Mouse (Mus musculus): Measurements from ENCODE around the gene Nfe2l2. TPM values are rescaled to one million over a fixed set of nuclear protein-coding genes. Genes with fewer than 3 reads are reported as not detected.
A peak's percentile ranks its signal among the peaks of the same experiment; 100 is the strongest.
"Not testable (repeated sequence)": the region's sequence is repeated elsewhere in the genome, so short reads cannot be mapped to it uniquely, and the experiment has no call there.

Gene Nfe2l2
- polyA plus RNA-seq, 1 experiment = 74.1 TPM

GRCm38 (mm10) chr2:75642795-75643550 lies 61.5 kb downstream of the Nfe2l2 start:
- no peaks in the 10 kb centered on the region for H3K27me3 ChIP-seq (ENCODE audit: control insufficient read depth, insufficient read depth, insufficient read length)
- H3ac ChIP-seq (ENCODE audit: control insufficient read depth, insufficient read length) = no peak overlapping the region
- no peak overlapping the region for H3K4me3 ChIP-seq
- H3K4me2 ChIP-seq (ENCODE audit: low read depth) = peak overlapping the region; percentile 53
- H3K79me2 ChIP-seq (ENCODE audit: control insufficient read depth, insufficient read depth) = no peaks in the 10 kb centered on the region
- peak; percentile 21 to 92 (median 91) for TF ChIP-seq MYOD1 (IDR thresholded peaks at IDR 0.05; ENCODE audit: control insufficient read depth in 1 of 3, insufficient read length in 2 of 3, low read depth in 2 of 3)
- TF ChIP-seq TCF12 (IDR thresholded peaks at IDR 0.05; ENCODE audit: insufficient read depth, poor library complexity, severe bottlenecking) = peak; percentile 43
- no peak for TF ChIP-seq POLR2A (IDR thresholded peaks at IDR 0.05; ENCODE audit: insufficient read length, low read depth)
- peak; percentile 99 for TF ChIP-seq CEBPB (IDR thresholded peaks at IDR 0.05; ENCODE audit: insufficient read depth, poor library complexity, severe bottlenecking)
- TF ChIP-seq MYOG (IDR thresholded peaks at IDR 0.05; ENCODE audit: control insufficient read depth in 1 of 3, insufficient read depth in 1 of 3, insufficient read length in 2 of 3, low read depth in 2 of 3) = peak in 1 of 3 experiments; percentile 58
- TF ChIP-seq TCF3 (IDR thresholded peaks at IDR 0.05; ENCODE audit: insufficient read length, low read depth) = peak; percentile 22
- no peak for TF ChIP-seq USF1 (IDR thresholded peaks at IDR 0.05; ENCODE audit: low read depth)
- no peaks in the 10 kb centered on the region for H3K36me3 ChIP-seq (ENCODE audit: control insufficient read depth, insufficient read depth)

- H3K36me3 ChIP-seq (ENCODE audit: control insufficient read depth, insufficient read depth); H3K4me2 ChIP-seq (ENCODE audit: low read depth); H3K79me2 ChIP-seq (ENCODE audit: control insufficient read depth, insufficient read depth); H3ac ChIP-seq (ENCODE audit: control insufficient read depth, insufficient read length); H3K27me3 ChIP-seq (ENCODE audit: control insufficient read depth, insufficient read depth, insufficient read length); H3K4me3 ChIP-seq: not testable (repeated sequence)
Observed at GRCm38 (mm10) chr2:75642312-75642711, 62.1 kb downstream of the Nfe2l2 start.

GRCm38 (mm10) chr2:75639535-75639934 lies 64.9 kb downstream of the Nfe2l2 start:
- H3K79me2 ChIP-seq (ENCODE audit: control insufficient read depth, insufficient read depth); H3K36me3 ChIP-seq (ENCODE audit: control insufficient read depth, insufficient read depth); H3K4me3 ChIP-seq; H3K4me2 ChIP-seq (ENCODE audit: low read depth); H3ac ChIP-seq (ENCODE audit: control insufficient read depth, insufficient read length); H3K27me3 ChIP-seq (ENCODE audit: control insufficient read depth, insufficient read depth, insufficient read length): not testable (repeated sequence)

- not testable (repeated sequence) for H3ac ChIP-seq (ENCODE audit: control insufficient read depth, insufficient read length); H3K4me3 ChIP-seq; H3K27me3 ChIP-seq (ENCODE audit: control insufficient read depth, insufficient read depth, insufficient read length); H3K79me2 ChIP-seq (ENCODE audit: control insufficient read depth, insufficient read depth); H3K36me3 ChIP-seq (ENCODE audit: control insufficient read depth, insufficient read depth)
- peak overlapping the region; percentile 48 for H3K4me2 ChIP-seq (ENCODE audit: low read depth)
Observed at GRCm38 (mm10) chr2:75637822-75638221, 66.6 kb downstream of the Nfe2l2 start.

GRCm38 (mm10) chr2:75637361-75637760 lies 67.1 kb downstream of the Nfe2l2 start:
- no peak overlapping the region for H3ac ChIP-seq (ENCODE audit: control insufficient read depth, insufficient read length)
- H3K79me2 ChIP-seq (ENCODE audit: control insufficient read depth, insufficient read depth) = no peaks in the 10 kb centered on the region
- no peak overlapping the region for H3K4me2 ChIP-seq (ENCODE audit: low read depth)
- H3K36me3 ChIP-seq (ENCODE audit: control insufficient read depth, insufficient read depth) = no peaks in the 10 kb centered on the region
- TF ChIP-seq TCF12 (IDR thresholded peaks at IDR 0.05; ENCODE audit: insufficient read depth, poor library complexity, severe bottlenecking) (no peak), POLR2A (IDR thresholded peaks at IDR 0.05; ENCODE audit: insufficient read length, low read depth) (no peak), USF1 (IDR thresholded peaks at IDR 0.05; ENCODE audit: low read depth) (no peak), E2F4 (IDR thresholded peaks at IDR 0.05; ENCODE audit: insufficient read depth) (no peak), POLR2AphosphoS2 (IDR thresholded peaks at IDR 0.05; ENCODE audit: insufficient read length, low read depth) (no peak), SRF (IDR thresholded peaks at IDR 0.05; ENCODE audit: control insufficient read depth, insufficient read length, low read depth) (no peak), MYOD1 (IDR thresholded peaks at IDR 0.05; ENCODE audit: control insufficient read depth in 1 of 3, insufficient read length in 2 of 3, low read depth in 2 of 3) (no peak), REST (IDR thresholded peaks at IDR 0.05; ENCODE audit: insufficient read depth, insufficient read length) (no peak), TCF3 (IDR thresholded peaks at IDR 0.05; ENCODE audit: insufficient read length, low read depth) (no peak), MYOG (IDR thresholded peaks at IDR 0.05; ENCODE audit: control insufficient read depth in 1 of 3, insufficient read depth in 1 of 3, insufficient read length in 2 of 3, low read depth in 2 of 3) (no peak), CEBPB (IDR thresholded peaks at IDR 0.05; ENCODE audit: insufficient read depth, poor library complexity, severe bottlenecking) (no peak), MAX (IDR thresholded peaks at IDR 0.05; ENCODE audit: low read depth) (no peak)
- no peak overlapping the region for H3K4me3 ChIP-seq
- H3K27me3 ChIP-seq (ENCODE audit: control insufficient read depth, insufficient read depth, insufficient read length) = no peaks in the 10 kb centered on the region

GRCm38 (mm10) chr2:75637055-75637304 lies 67.5 kb downstream of the Nfe2l2 start:
- H3K36me3 ChIP-seq (ENCODE audit: control insufficient read depth, insufficient read depth); H3ac ChIP-seq (ENCODE audit: control insufficient read depth, insufficient read length); H3K27me3 ChIP-seq (ENCODE audit: control insufficient read depth, insufficient read depth, insufficient read length); H3K4me2 ChIP-seq (ENCODE audit: low read depth); H3K4me3 ChIP-seq; H3K79me2 ChIP-seq (ENCODE audit: control insufficient read depth, insufficient read depth): not testable (repeated sequence)
